Mouse (Mus musculus): ENCODE measurements around the gene Xdh. TPM values are rescaled to one million over a fixed set of nuclear protein-coding genes. Genes with fewer than 3 reads are reported as not detected.

Xdh gene
- total and polyA plus RNA-seq, 3 experiments = 0.17 TPM; not detected in 2

DNA sequence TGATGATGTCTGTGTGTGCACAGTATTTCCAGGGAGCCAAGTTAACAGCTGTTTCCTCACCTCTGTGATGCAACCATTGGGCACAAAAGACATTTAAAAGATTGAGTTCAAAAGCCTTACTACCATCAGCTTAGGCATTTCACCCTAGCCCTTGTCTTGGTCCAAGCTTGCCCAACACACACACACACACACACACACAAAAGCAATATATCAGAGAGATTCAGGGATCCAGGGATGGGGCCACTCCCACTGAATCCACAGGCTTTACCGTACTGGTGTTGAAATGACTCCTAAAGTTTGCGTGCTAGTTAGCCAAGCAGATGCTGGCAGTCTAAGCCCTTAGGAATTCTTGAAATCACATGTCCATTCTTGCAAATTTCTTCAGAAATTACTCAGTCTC lies 1.2 kb downstream of the Xdh start:
- dilution Hi-C loops (cut with MboI; ENCODE audit: extremely low pct_ligation_motif_present, extremely low pct_unique_long_range_greater_than_20kb, low sequenced_read_pairs) (no loop called here), in situ Hi-C loops (cut with MboI; ENCODE audit: low pct_ligation_motif_present, low pct_unique_long_range_greater_than_20kb, low sequenced_read_pairs) (no loop called here)
- H3K27me3 ChIP-seq (replicated peaks) = no peaks in the 10 kb centered on the region
- peaks cover 8 to 28% of the 10 kb centered on the region in 2 experiments for H3K4me1 ChIP-seq (ENCODE audit: control insufficient read depth in 1 of 2, insufficient read depth in 2 of 2)
- no peak for TF ChIP-seq KAT2A (IDR thresholded peaks at IDR 0.05; ENCODE audit: insufficient replicate concordance, low read length)
- no peak for TF ChIP-seq NELFE (IDR thresholded peaks at IDR 0.05; ENCODE audit: low read depth, low read length)
- TF ChIP-seq USF1 (IDR thresholded peaks at IDR 0.05; ENCODE audit: low read depth, low read length) = no peak
- TF ChIP-seq MAZ (IDR thresholded peaks at IDR 0.05; ENCODE audit: low read depth, low read length) = no peak
- TF ChIP-seq HCFC1 (IDR thresholded peaks at IDR 0.05; ENCODE audit: low read depth, low read length) = no peak
- TF ChIP-seq GABPA (IDR thresholded peaks at IDR 0.05; ENCODE audit: insufficient replicate concordance, low read depth, low read length) = no peak
- TF ChIP-seq SMC3 (IDR thresholded peaks at IDR 0.05; ENCODE audit: low read depth, low read length) = no peak
- TF ChIP-seq POLR2A (IDR thresholded peaks at IDR 0.05; ENCODE audit: low read depth, low read length) = no peak
- TF ChIP-seq USF2 (conservative IDR thresholded peaks at IDR 0.05; ENCODE audit: low read depth, low read length) = no peak
- TF ChIP-seq JUND (conservative IDR thresholded peaks at IDR 0.05; ENCODE audit: low read depth, low read length) = no peak
- TF ChIP-seq EP300 (IDR thresholded peaks at IDR 0.05; ENCODE audit: low read length) = no peak
- TF ChIP-seq NRF1 (IDR thresholded peaks at IDR 0.05; ENCODE audit: low read depth, low read length) = no peak
- TF ChIP-seq UBTF (IDR thresholded peaks at IDR 0.05; ENCODE audit: low read depth, low read length) = no peak
- no peak for TF ChIP-seq ETS1 (conservative IDR thresholded peaks at IDR 0.05; ENCODE audit: low read depth, low read length)
- no peak for TF ChIP-seq TCF12 (IDR thresholded peaks at IDR 0.05; ENCODE audit: low read depth, low read length)
- no peak overlapping the region for H3K27ac ChIP-seq (ENCODE audit: insufficient read depth, low read depth)
- H3K36me3 ChIP-seq (replicated peaks in 1 of 2; ENCODE audit: control insufficient read depth in 1 of 2, insufficient read depth in 1 of 2, low read length in 1 of 2) = no peaks in the 10 kb centered on the region
- H3K4me3 ChIP-seq (replicated peaks in 1 of 3; ENCODE audit: low read depth in 2 of 3, low read length in 2 of 3, poor library complexity in 1 of 3) = no peak overlapping the region
- no peak for DNase-seq (ENCODE audit: extremely low read depth)
- H3K9ac ChIP-seq (ENCODE audit: insufficient read depth, low read depth) = no peak overlapping the region
- no peak overlapping the region for H3K4me2 ChIP-seq (ENCODE audit: insufficient read depth, low read depth, poor library complexity, severe bottlenecking)
- H3K79me2 ChIP-seq (replicated peaks; ENCODE audit: control insufficient read depth, extremely low read depth, insufficient read depth, poor library complexity, severe bottlenecking) = no peaks in the 10 kb centered on the region
- no peaks in the 10 kb centered on the region for H3K9me3 ChIP-seq (replicated peaks; ENCODE audit: low read length)

DNA sequence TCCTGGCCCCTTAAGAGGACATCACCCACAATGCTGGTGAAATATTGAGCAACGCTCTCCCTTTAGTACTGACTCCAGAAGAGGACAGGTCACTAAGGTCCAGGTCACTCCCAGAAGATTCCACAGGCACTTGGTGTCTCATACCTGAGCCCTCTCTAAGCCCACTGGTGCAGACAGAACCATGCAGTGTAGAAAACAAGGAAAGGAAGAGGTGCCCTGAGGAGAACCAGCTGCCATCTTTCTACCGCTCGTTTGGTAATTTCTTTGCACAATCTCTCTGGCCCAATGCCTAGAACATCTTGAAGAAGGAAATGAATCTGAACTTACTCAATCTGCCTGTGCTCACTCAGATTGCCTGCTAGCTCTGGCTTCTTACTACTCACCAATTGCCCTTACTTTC lies 2.0 kb downstream of the Xdh start:
- no peaks in the 10 kb centered on the region for H3K79me2 ChIP-seq (replicated peaks; ENCODE audit: control insufficient read depth, extremely low read depth, insufficient read depth, poor library complexity, severe bottlenecking)
- no peak overlapping the region for H3K4me3 ChIP-seq (replicated peaks in 1 of 3; ENCODE audit: low read depth in 2 of 3, low read length in 2 of 3, poor library complexity in 1 of 3)
- H3K27ac ChIP-seq (ENCODE audit: insufficient read depth, low read depth) = no peak overlapping the region
- no peaks in the 10 kb centered on the region for H3K9me3 ChIP-seq (replicated peaks; ENCODE audit: low read length)
- H3K9ac ChIP-seq (ENCODE audit: insufficient read depth, low read depth) = no peak overlapping the region
- peaks cover 8 to 28% of the 10 kb centered on the region in 2 experiments for H3K4me1 ChIP-seq (ENCODE audit: control insufficient read depth in 1 of 2, insufficient read depth in 2 of 2)
- H3K4me2 ChIP-seq (ENCODE audit: insufficient read depth, low read depth, poor library complexity, severe bottlenecking) = no peak overlapping the region
- DNase-seq (ENCODE audit: extremely low read depth) = no peak
- dilution Hi-C loops (cut with MboI; ENCODE audit: extremely low pct_ligation_motif_present, extremely low pct_unique_long_range_greater_than_20kb, low sequenced_read_pairs) (no loop called here), in situ Hi-C loops (cut with MboI; ENCODE audit: low pct_ligation_motif_present, low pct_unique_long_range_greater_than_20kb, low sequenced_read_pairs) (no loop called here)
- H3K36me3 ChIP-seq (replicated peaks in 1 of 2; ENCODE audit: control insufficient read depth in 1 of 2, insufficient read depth in 1 of 2, low read length in 1 of 2) = no peaks in the 10 kb centered on the region
- H3K27me3 ChIP-seq (replicated peaks) = no peaks in the 10 kb centered on the region
- no peak for TF ChIP-seq MAZ (IDR thresholded peaks at IDR 0.05; ENCODE audit: low read depth, low read length)
- no peak for TF ChIP-seq MXI1 (IDR thresholded peaks at IDR 0.05; ENCODE audit: low read depth, low read length)
- TF ChIP-seq KAT2A (IDR thresholded peaks at IDR 0.05; ENCODE audit: insufficient replicate concordance, low read length) = no peak
- no peak for TF ChIP-seq NRF1 (IDR thresholded peaks at IDR 0.05; ENCODE audit: low read depth, low read length)
- no peak for TF ChIP-seq POLR2AphosphoS2 (IDR thresholded peaks at IDR 0.05; ENCODE audit: low read depth, low read length)
- no peak for TF ChIP-seq CTCF (conservative IDR thresholded peaks at IDR 0.05 in 1 of 2, IDR thresholded peaks at IDR 0.05 in 1 of 2; ENCODE audit: low read depth in 2 of 2, low read length in 2 of 2)
- TF ChIP-seq ZMIZ1 (IDR thresholded peaks at IDR 0.05; ENCODE audit: low read depth, low read length) = no peak
- TF ChIP-seq TCF12 (IDR thresholded peaks at IDR 0.05; ENCODE audit: low read depth, low read length) = no peak
- no peak for TF ChIP-seq MAFK (IDR thresholded peaks at IDR 0.05; ENCODE audit: insufficient replicate concordance, low read length)
- no peak for TF ChIP-seq RCOR1 (conservative IDR thresholded peaks at IDR 0.05; ENCODE audit: low read depth, low read length)
- no peak for TF ChIP-seq MAX (IDR thresholded peaks at IDR 0.05; ENCODE audit: low read length)
